Mouse (Mus musculus) frontal cortex, postnatal 25 days (tissue): Measurements from ENCODE around the gene Cntn1.

Experiments
- DNase-seq, 2 experiments: peaks; one replicate each; pipeline ENCODE4 v3.0.0; 2022; ENCODE audit warnings: low spot score in 2 of 2

Cntn1 gene

DNA sequence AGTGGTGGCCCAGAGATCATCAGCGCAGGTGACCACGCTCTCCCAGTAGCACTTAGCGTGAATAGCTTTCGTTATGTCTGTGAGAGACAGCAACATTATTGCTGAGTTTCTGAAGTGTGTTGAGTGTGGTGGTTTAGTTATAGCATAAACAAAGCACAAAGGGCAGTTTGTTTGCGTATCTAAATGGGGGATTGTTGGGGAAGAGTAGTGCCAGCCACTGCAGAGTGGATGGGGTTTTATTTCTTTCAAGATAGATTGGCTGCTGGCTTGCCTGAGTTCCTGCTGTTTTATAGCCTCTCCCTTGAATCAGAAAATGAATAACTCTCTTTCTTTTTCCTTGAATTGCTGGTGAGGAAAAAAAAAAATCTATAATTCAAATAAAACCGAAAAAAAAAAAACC, 86.1 kb downstream of the Cntn1 start:
- no peak for DNase-seq

DNA sequence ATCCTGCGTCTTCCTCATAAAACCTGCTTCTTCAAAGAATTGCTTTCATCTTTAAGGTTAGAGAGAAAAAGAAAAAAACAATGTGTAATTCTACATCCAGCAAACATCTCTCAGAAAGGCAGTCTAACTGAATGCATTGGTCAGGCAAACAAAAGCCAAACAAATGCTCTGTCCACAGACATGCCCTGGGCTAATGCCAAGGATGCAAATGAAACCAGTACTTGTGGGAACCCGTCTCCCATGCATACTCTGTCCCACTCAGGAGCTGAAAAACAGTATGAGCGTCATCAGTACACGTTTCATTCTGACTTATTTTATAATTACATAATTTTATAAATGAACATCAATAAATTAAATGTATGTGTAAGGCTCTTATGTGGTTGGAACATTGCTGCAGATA, 91.0 kb downstream of the Cntn1 start:
- DNase-seq = no peak

DNA sequence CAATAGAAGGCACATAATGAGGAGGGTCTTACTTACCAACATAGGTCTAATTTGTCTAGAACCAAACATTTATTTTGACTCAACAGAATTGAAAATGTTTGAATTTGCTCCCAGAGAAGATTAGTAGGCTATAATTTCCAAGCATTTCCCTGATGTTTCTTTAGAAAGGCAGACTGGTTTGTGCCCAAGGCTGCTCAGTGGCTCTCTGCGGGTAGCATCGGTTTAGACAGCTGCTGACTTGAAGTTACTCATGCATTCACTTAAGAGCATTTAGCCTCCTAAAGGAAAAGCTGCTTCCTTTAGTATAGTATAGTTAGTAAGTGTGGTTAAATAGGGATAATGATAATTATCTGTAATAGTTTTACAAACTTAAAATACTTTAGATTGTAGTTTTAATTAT, 104.0 kb downstream of the Cntn1 start:
- no peak for DNase-seq

DNA sequence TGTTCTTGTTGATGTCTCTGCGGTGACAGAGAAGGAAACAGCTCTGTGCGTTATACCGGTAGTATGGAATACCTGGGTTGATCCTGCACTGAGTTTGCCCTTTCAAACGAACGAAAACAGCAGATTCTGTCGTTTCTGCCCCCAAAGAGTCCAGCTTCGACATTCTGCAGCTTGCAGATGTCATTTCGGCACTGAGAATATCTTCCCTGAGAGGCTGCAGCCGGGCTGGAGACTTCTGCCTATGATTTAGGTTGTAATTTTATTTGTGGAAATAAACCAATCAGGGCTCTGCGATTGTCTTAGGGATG, 109.8 kb downstream of the Cntn1 start:
- no peak for DNase-seq

DNA sequence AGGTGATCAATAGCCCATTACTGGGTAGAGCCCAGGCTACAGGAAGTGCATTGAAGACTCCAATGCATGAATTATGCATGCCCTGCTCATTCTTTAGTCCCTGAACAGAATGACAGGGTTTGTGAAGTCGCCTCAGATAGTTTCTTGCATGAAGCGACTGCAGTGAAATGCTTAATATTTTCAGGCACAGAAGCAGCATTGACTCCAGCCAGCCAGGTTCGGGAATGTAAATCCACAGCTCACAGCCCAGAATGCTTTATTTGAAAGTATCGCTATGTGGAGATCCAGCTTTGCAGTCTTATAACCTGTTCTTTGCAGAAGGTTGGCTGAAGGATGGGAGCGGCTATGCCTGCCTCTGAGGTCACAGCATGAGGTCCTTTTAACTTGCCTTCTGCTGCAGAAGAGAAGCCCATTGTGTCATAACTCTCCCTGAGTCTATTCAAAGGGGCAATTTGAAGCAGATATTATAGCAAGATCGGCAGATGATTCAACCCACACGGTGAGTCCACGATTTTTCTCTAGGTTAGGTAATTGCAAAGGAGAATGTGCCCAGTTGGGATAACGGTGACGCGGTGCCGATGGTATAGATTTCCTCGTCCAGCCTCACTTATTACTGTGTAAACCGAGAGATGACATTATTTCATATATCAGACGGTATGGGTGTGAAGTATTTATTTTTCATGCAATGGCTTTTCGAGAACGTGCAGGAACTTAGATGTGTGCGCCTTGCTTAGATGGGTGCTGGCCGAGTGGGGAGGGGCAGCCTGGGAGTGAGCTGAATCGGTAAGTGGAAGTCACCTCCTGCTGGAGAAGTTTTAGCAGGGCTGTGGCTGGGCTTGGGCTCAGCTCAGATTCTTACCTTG, 110.4 kb downstream of the Cntn1 start:
- DNase-seq = peak in 1 of 2 experiments; percentile 31

DNA sequence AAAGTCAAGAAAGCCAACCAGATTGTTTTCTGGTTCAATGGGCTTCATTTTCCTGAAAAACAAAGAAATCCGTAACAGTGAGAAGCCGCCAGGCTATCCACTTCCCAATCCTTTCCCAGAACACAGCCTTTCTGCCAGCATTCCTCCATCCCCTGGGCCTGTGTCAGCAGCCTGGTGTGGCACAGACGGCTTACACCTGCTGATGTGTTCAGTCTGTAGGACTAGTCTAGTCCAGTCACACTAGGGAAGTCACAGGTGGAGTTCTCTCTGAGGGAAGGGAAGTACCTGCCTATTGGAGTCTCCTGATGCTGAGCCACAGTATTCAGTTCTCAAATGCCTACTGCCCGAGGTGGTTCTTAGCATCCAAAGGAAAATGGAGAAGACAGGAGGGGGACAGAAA, 111.9 kb downstream of the Cntn1 start:
- DNase-seq = no peak

DNA sequence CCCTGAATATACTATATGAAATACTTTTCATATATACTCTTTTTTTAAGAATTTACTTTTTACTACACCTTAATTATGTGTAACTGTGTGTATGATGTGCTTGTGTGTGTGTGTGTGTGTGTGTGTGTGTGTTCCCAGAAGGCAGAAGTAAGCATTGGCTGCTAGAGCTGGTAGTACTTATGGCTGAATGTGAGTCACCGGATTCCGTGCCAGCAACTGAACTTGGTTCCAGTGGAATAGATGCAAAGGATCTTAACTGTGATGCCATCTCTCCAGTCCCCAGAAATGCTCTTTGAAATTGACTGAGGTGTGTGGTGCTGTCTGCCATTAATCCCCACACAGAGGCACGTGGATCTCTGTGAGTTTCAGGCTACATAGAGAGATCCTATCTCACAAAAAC, 113.2 kb downstream of the Cntn1 start:
- DNase-seq = peak in 1 of 2 experiments; percentile 16

DNA sequence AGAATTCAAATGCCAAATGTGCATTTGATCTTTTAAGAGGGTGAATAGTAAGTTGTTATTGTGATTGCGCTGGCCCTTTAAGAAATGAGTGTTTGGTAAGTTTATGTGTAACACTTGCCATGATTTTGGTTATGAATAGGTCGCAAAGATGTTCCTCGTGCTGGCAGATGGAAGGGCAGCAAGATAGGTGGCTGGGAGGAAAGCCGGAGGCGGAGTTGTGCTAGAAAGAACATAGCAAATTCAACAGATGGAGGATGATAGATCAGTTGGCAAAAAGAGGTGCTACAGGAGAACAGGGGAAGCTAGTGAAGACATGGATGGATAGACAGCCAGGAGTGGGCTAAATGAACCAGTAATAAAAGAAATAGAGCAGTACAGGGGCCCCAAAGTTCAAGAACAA, 115.3 kb downstream of the Cntn1 start:
- peak in 1 of 2 experiments; percentile 16 for DNase-seq

DNA sequence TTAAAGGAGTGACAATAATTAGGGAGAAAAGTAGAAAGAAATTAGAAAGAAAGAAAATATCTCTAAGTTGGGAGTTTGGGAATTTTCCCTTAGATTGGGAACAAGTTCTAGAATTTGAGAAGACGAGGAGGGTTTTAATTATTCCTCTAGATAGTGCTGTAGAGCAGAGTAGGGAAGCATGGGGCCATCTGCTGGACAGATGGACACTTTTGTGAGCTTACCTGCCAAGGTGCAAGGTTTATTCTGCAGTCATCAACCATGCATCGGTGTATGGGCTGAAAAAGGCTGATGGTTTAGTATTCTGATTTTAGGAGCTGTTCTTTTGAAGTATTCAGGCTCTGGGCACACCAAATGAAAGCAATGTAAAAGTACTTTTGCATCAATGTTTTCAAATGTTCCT, 124.8 kb downstream of the Cntn1 start:
- DNase-seq = no peak

DNA sequence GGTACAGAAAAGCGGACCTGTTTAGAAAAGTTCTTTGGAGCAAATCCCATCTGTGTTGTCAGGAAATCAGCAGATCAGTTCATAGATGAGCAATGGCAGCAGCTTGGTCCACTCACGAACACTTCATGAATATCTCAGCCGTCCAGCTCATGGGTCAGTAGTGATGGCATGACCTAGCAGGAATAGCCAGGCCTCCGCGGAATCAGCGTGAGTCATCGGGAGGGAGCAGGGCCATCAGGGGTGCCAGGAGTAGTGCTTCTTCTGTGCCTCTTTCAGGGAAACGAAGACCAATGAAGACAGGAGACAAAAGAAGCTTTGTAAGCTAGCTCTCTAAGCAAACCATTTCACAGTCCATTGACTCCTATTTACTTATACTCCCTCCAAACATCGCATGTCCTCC, 126.4 kb downstream of the Cntn1 start:
- no peak for DNase-seq

DNA sequence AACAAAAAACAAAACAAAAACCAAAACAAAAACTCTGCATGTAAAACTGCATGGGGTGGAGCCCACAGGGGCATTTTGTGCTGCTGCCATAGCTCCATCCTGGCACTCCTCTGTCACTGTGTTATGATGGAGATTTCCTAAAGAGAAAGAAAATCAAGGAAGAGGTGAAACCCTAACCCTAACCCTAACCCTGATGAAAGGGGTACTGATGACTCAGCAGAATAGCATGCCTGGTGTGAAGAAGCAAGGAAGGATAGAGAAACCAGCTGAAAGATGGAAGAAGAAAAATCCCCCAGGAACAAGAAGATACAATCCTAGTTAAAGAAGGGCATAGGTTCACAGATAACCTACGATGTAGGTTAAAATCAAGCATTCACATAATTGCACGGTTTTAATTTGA, 134.5 kb downstream of the Cntn1 start:
- DNase-seq = no peak

DNA sequence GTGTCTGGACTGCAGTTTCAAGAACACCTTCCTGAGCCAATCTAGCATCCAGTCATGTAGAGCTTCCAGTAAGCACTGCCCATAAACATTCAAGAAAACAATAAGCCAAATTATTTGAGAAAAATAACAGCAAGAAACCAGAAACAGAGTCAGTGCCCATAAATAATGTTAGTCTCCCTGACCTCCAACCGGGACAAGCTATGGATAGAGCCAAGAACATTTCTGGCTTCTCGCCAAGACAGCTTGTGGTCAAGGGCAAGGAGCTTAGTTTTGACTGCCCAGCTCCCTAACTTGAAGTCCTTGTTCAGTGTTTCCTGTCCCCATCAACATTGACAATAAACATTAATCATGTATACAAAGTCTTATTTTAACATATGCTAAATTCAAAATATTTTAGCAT, 139.0 kb downstream of the Cntn1 start:
- no peak for DNase-seq

DNA sequence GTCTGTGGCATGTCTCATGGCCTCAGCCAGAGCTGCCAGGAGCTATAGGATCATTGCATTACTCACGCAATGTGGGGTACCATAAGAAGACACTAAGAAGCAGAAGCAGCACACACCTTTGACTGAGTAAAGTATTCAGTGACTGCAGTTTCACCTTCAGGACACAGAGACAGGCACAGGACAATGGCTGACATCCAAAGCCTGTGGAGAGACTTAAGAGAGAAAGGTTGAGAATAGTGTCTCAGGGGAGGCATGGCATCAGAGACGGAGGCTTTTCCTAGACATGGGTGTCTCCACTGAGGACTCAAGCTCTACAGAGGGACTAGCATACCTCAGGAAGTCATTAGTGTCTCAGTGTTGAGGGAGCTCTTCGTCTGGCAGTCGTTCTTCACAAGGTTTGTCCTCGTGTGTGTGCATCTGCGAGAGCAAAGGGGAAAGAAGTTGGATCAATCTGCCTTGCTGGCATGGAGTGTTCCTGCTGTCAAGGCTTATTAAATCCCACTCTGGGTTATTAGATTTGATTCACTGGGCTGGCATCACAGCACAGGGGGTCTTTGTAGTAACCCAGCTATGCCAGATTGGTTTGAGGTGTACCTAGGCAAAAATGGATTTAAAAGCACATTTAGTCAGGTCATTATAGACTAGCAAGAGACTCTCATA, 149.5 kb downstream of the Cntn1 start:
- DNase-seq = no peak

DNA sequence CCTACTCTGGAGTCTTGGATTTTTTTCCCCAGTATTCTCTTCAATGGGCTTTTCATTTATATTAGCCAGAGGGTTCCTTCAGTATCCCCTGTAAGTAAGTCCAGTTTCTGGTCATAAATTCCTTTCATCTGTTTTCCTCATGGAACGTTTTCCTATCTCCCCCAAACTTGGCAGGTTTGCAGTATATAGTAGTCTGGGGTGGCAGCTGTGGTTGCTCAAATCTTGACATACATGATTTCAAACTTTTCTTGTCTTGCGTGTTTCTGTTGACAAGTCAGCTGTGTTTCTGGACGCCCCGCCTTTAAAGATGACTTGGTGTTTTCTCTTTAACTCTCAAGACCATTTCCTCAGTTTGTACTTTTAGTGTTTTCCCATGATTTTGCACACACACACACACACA, 155.7 kb downstream of the Cntn1 start:
- DNase-seq = no peak

DNA sequence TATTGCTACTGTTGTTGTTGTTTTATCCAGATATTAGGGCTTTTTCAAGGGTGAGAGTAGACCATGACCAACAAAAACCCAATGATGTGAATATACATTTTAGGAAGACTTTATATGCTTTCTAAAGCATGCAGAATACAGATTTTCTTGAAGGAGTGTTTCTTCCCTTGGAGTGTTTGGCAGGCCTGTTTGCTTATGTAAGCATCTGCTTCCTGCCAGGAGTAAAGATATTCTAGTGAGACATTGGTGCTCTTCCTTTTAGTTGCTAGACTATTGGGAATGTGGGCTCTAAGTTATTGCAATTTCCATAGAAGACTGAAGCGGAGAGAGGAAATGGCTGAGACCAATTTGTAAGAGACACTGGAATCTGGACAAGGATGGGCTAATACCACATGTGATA, 158.8 kb downstream of the Cntn1 start:
- DNase-seq = no peak

DNA sequence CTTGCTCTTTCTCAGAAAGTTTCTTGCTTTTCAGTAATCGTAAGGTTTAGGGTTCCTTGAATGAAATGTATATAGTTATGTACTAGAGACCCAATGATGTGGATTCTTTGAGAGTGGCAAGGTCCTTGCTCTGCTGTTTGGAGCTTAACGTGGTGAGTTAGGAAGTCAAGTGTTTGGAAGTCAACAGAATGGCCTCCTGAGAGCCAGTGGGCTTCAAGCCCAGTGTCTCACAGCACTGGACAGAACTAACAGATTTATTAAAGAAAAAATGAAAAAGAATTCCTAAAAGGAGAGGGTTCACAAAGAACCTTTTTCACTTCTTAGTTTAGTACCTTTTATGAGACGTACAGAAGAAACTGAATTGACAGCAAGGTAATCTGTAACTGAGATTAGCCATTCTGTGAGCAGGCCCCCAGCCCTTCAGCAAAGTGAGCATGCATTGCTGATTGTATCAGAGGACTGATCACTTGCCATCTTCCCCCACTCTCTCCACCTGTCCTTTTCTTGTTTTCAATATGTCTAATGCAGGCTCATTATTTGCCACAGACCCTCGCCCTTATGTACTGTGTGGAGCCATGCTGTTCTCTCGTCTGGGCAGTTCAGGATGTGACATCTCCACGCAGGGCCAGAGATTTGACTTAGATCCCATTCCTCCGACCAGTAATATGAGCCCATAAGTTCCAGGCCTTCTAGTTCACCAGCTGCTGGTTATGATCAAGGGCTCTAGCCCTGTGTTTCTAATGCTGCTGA, 159.7 kb downstream of the Cntn1 start:
- DNase-seq = no peak

DNA sequence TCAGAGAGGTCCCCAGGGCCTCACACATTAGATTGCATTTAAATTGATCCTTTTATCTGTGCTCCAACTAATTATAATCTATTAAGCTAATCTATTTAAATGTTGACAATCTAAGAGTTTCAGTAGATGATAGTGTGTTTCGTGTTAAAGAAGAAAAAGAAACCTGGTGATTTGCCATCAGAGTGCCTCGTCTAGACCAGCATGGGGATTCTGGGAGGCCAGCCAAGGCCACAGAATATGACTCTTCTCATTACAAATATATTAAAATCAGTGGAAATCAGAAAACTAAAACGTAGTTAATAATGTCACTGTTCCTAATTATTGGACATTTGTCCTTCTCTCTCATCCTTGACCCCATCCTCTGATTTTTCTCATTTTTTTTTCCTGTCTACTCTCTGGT, 164.9 kb downstream of the Cntn1 start:
- DNase-seq = no peak

DNA sequence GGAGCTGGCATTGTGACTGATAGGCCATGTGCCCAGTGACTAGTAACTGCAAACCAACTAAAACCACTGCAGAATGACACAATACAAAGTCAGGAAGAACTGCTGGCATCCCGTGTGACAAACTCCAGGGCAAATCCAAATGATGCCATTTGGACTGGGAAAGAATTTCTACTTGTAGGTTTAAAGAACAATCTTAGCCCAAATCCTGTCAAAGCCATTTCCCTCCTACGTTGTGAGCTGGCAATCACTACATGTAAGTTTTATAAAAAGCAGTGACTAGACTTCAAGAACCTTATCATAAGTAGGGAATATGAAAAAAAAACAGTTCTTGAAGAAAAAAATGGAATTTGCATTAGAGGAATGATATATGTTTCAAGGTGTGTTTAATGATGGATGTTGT, 170.5 kb downstream of the Cntn1 start:
- DNase-seq = no peak

DNA sequence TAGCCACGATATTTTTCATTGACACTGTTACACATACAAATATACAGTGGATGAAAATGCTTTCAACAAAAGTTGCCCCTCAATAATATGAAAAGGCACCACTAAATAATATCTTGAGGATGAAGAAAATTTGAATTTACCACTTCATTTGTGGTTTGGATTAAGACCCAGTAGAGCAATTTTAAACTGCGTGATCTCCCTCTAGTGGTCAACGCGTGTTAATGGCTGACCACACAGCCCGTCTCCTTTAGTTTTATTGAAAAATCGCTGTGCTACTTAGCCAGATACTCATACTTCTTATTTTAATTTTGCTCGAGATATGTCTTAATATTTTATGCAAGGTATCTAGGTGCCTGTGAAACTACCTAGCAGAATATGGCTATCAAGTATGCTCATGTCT, 180.4 kb downstream of the Cntn1 start:
- no peak for DNase-seq

DNA sequence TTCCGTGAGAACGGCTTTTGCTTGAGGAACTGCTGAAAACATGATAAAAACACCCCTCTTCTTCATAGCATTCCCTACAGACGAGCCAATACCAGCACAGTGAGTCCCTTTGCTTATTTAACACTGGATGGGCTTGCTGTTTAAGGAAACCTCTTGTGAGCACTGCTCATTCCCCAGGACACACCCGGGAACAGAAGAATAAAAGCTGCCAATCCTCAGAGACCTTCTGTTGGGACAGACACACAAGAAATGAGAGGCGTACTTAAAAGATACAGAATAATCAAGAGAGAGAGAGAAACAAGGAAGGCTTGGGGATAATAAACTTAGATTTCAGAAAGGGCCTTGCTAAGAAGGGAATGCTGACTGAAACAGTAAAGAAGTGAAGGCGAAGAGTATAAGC, 184.9 kb downstream of the Cntn1 start:
- no peak for DNase-seq

DNA sequence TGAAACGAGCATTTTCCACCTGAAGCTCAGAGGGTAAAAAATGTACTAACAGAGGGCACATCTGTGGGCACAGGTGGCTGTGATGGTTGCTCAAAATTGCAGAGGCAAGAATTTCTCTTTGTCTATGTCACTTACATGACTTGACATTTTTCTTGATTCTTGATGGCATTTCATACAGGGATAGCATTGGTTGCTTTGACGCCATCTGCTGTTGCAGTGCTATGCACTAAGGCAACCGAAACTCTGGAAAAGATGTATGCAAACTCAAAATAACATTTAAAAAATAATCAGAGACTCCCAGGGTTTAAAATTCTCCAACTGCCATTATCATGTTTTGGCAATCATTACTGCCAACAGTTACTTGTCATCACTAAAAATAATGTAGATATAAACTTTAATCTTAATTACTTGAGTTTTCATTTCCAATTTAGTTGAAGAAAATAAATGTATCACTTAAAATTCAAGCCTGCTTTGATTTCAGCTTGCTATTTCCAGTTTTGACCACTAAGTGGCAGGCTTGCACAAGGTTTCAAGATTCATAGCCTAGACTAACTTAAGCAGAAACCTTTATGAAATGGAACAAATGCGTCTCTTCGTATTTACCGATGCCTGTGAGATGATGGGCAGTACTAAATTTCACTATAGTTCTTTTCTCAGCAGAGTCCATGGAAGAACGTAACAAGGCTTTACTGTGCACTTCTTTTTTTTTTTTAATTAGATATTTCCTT, 214.2 kb downstream of the Cntn1 start:
- DNase-seq = peak; percentile 25 to 53

DNA sequence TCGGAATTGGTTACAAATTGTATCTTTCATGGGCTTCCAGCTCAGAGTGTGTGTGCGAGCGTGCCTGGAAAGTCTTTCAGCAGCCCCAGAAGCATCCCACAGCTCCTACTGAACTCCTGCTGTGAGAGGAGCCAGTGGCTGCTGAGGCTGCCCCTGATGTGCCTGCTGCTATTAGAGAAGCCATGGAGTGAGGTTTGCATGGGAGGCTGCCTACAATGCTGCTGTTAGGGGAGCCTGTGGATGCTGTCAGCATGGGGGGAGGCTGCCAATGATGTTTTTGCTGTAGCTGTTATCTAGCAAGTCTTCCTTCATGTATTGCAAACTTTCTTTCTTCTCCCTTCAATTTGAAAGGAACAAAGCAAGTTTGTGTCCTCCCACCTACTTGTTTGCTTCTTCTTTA, 217.4 kb downstream of the Cntn1 start:
- DNase-seq = no peak
